Comparison of ENCODE assay signal across 8 mouse cellular contexts in genomic region chr3:95661945-95662715, GRCm38 (mm10). TPM values are rescaled to one million over a fixed set of nuclear protein-coding genes. Genes with fewer than 3 reads are reported as not detected.
A peak's percentile ranks its signal among the peaks of the same experiment; 100 is the strongest.
DNase-seq lines count a peak whose midpoint lies in the region; ATAC-seq and TF ChIP-seq lines count a peak whose summit lies in the region.

No protein-coding gene starts in this region.

- peak overlapping the region; percentile 84; the same call in 1 of the 2 replicates for H3K4me2 ChIP-seq in forebrain, embryonic 14.5 days (ENCODE audit: low read length)

- peaks cover 41% of the 10 kb centered on the region for H3K4me1 ChIP-seq in lung, adult 2 months (ENCODE audit: control insufficient read depth, insufficient read depth, low read length)
- peaks cover 25% of the 10 kb centered on the region for H3K4me1 ChIP-seq in forebrain, embryonic 14.5 days (ENCODE audit: control insufficient read depth, insufficient read depth, low read length)
- H3K4me1 ChIP-seq in small intestine, adult 2 months (ENCODE audit: control insufficient read depth, insufficient read depth, insufficient read length, low read length) = peaks cover 31% of the 10 kb centered on the region

- no peaks in the 10 kb centered on the region for H3K9me3 ChIP-seq in forebrain, embryonic 14.5 days (replicated peaks; ENCODE audit: control insufficient read depth, low read length)

- no peaks in the 10 kb centered on the region for H3K27me3 ChIP-seq in forebrain, embryonic 14.5 days (replicated peaks; ENCODE audit: control insufficient read depth, insufficient read depth, low read length)
- H3K27me3 ChIP-seq in small intestine, adult 2 months (ENCODE audit: control insufficient read depth, insufficient read depth, low read length) = no peaks in the 10 kb centered on the region

- H3K36me3 ChIP-seq in forebrain, embryonic 14.5 days (ENCODE audit: control insufficient read depth, insufficient read depth, low read length) = peaks cover 58% of the 10 kb centered on the region
- peaks cover 50% of the 10 kb centered on the region for H3K36me3 ChIP-seq in small intestine, adult 2 months (ENCODE audit: control insufficient read depth, insufficient read depth, low read length)

- no peak for ATAC-seq in forebrain, embryonic 14.5 days

- DNase-seq in lung, adult 2 months = no peak
- DNase-seq in lung, adult 18-20 months = no peak
- no peak for DNase-seq in forebrain, embryonic 14.5 days (ENCODE audit: low spot score)
- peak; percentile 56 to 70 for DNase-seq in kidney, postnatal 36 days
- DNase-seq in B cell, adult 2 months = no peak
- no peak for DNase-seq in layer of hippocampus, postnatal 14 days (ENCODE audit: low spot score in 2 of 2)
- DNase-seq in lung, postnatal 4 days = no peak

- TF ChIP-seq POLR2A in lung, adult 2 months (IDR thresholded peaks at IDR 0.05; ENCODE audit: borderline replicate concordance, extremely low read depth, low read depth, low read length) = no peak
- TF ChIP-seq POLR2A in small intestine, adult 2 months (IDR thresholded peaks at IDR 0.05; ENCODE audit: low read depth, low read length) = no peak

- H3K4me3 ChIP-seq in lung, adult 2 months (replicated peaks; ENCODE audit: extremely low read depth, low read depth, low read length) = peak overlapping the region; percentile 44
- H3K4me3 ChIP-seq in forebrain, embryonic 14.5 days (ENCODE audit: low read depth, low read length) = no peak overlapping the region
- H3K4me3 ChIP-seq in small intestine, adult 2 months (ENCODE audit: low read depth, low read length) = peak overlapping the region; percentile 47

- H3K27ac ChIP-seq in forebrain, embryonic 14.5 days (ENCODE audit: low read depth, low read length) = no peak overlapping the region
- peak overlapping the region; percentile 95 for H3K27ac ChIP-seq in small intestine, adult 2 months (ENCODE audit: insufficient read depth, low read depth, low read length)

- no peak for TF ChIP-seq CTCF in lung, adult 2 months (IDR thresholded peaks at IDR 0.05; ENCODE audit: insufficient read depth, low read length)
- no peak for TF ChIP-seq CTCF in small intestine, adult 2 months (IDR thresholded peaks at IDR 0.05; ENCODE audit: extremely low read depth, insufficient read length, insufficient replicate concordance, low read depth, low read length)

- WGBS in lung, adult 2 months = 3% methylated on average over 7 of the region's 7 CpGs
- WGBS in forebrain, embryonic 14.5 days = 77% methylated on average over 7 of the region's 7 CpGs
- 3% methylated on average over 7 of the region's 7 CpGs for WGBS in small intestine, adult 2 months

- H3K9ac ChIP-seq in forebrain, embryonic 14.5 days (ENCODE audit: low read length) = no peak overlapping the region

RNA-seq across cellular contexts. Expression of gene Mcl1, which starts 3.5 kb away (rescaled TPM):
- 89.2 and 178 TPM in 2 replicates for polyA plus RNA-seq in lung, adult 2 months (2012; rRNA removed)
- 50.3 and 50.8 TPM in 2 replicates for polyA plus RNA-seq in forebrain, embryonic 14.5 days (2014; fragmentation: Nextera tagmentation; extraction: Ambion mirVana)
- polyA plus RNA-seq in small intestine, adult 2 months (2012; rRNA removed) = 119 and 327 TPM in 2 replicates
- 10 to 100 TPM; 64.6 to 65.1 TPM for total RNA-seq in layer of hippocampus, postnatal 14 days (2021)

RNA-seq across cellular contexts. Expression of gene Adamtsl4, which starts 25.6 kb away (rescaled TPM):
- polyA plus RNA-seq in lung, adult 2 months (2012; rRNA removed) = 51.3 and 52.3 TPM in 2 replicates
- 0.13 and 0.72 TPM in 2 replicates for polyA plus RNA-seq in forebrain, embryonic 14.5 days (2014; fragmentation: Nextera tagmentation; extraction: Ambion mirVana)
- 6.4 and 8.2 TPM in 2 replicates for polyA plus RNA-seq in small intestine, adult 2 months (2012; rRNA removed)
- 1 to 10 TPM; 3.0 to 4.1 TPM for total RNA-seq in layer of hippocampus, postnatal 14 days (2021)

RNA-seq across cellular contexts. Expression of gene Ensa, which starts 37.3 kb away (rescaled TPM):
- 9.3 and 15.7 TPM in 2 replicates for polyA plus RNA-seq in lung, adult 2 months (2012; rRNA removed)
- 97.2 and 106 TPM in 2 replicates for polyA plus RNA-seq in forebrain, embryonic 14.5 days (2014; fragmentation: Nextera tagmentation; extraction: Ambion mirVana)
- polyA plus RNA-seq in small intestine, adult 2 months (2012; rRNA removed) = 5.2 and 10.1 TPM in 2 replicates
- total RNA-seq in layer of hippocampus, postnatal 14 days (2021) = 100 to 1,000 TPM; 288 to 297 TPM

Comparison
In these comparisons a context has a peak if more than half of its experiments do, and no peak if none do; other contexts are left out.
1. DNase-seq: peak in kidney, postnatal 36 days (2 of 2); none in lung, adult 2 months (single experiment), lung, adult 18-20 months (0 of 2), forebrain, embryonic 14.5 days (single experiment), B cell, adult 2 months (0 of 2), layer of hippocampus, postnatal 14 days (0 of 2) and lung, postnatal 4 days (0 of 2).